Mouse (Mus musculus) right cerebral cortex, postnatal 14 days (tissue): ENCODE data around the gene Nek7.

Source experiments
- DNase-seq: peaks from one replicate; pipeline ENCODE4 v3.0.0; 2022

Nek7 gene

DNA sequence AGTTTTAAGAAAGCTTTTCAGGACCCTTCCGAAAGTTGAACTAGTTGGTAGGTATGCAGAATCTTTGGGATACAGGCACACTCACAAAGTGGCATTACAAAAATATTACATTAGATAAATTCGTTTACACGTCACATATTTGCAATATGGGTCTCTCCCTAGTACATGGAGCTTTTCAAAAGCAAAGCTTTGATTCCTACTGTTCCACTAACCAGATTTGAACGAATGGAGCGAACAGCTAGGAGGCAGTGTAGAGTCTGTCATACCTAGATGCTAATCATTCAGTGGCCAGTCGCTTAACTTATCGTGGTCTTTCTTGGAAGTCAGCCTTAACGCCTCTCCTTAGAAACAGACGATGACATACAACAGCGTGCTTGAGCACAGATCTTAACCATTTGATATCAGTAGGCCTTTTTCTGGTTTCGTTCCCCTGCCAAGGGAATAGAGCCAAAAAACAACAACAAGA lies at the start of gene Nek7:
Gene Nek7 (minus strand): TSS at position 146 of the 466 bp plus-strand sequence.
- no peak for DNase-seq

- no peak for DNase-seq
Measured at GRCm38 (mm10) chr1:138662342-138662741, 42.4 kb upstream of the Nek7 start.

- no peak for DNase-seq
Measured at GRCm38 (mm10) chr1:138654212-138654611, 34.3 kb upstream of the Nek7 start.

DNA sequence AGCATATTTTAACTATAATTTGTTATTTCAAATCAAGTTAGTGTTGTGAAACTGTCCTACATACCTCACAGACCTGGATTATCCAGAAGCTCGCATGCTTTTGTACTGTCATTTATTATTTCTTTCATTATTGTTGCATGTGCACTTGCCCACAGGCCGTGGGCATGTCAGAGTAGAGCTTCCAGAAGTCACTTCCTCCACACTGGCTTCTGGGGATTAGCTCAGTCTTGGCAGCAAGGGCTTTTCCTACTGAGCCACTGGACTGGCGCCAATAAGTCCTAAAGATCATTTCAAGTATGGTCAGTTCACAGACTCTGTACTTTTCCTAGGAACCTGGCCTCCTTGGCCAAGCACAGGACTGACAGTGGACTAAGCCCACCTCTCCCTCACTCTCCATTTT lies 25.1 kb upstream of the Nek7 start:
- no peak for DNase-seq

DNA sequence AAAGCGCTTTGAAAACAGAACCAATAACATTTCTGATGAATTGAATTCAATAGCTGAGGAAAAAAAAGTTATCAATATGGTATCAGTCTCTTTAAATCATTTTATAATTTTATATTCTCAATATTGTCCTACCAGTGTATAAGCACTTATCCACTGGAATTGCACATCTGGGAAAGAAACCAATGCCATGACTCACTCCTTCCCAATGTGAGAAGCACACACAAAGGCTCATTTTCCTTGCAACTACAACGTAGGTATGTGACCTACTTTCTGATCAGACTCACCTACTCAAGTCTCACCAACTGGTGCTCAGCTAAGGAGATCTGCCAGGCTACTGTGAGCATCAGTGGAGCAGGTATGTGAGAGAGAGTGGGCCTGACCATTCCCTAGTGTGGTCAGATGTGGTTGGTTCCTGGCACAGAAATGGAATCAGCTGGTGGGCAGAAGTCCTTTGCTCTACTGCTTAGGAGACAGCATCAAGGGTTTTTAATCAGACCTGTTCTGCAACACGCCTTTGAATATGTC lies 23.4 kb upstream of the Nek7 start:
- DNase-seq, result no peak

DNA sequence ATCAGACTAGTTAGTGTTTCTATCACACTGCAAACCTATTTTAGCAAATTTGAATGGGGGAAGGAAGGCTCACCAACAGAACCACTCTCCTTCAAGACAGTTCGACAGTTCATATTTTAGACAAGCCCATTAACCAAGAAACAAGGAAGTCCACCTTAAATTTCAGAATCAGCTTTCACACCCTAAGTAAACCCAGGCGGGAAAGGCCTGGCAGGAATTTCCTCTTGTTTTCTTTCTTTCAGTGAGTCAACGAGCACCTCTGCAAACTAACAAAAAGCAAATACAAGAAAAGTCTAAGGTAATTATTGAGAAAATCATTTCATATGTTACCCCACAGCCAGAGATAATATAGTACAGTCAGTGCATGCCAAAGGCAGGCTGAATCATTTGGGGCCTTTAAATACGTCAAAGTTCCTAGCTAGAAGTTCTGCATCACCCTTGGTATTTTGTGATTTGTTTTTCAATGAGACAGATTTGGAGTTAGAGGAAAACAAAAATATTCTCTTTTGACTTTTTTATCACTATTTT lies 21.1 kb upstream of the Nek7 start:
- DNase-seq, result no peak

- no peak for DNase-seq
Measured at GRCm38 (mm10) chr1:138637850-138638249, 17.9 kb upstream of the Nek7 start.

DNA sequence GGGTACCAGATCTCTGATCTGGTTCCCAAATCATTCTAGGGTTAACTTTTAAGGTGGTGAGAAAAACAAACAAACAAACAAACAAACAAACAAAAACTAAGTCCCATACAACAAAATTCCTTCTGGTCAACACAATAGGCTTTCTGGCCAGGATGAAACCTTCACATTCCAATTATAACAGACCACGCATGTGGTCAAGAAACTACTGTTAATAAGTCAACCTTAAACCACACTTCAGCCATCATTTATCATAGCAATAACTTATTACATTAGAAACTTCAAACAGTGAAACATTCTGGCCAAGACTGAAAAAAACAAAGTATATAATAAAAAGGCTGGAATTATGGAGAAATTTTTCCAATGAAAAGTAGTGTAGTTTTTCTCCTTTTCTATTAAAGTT lies 14.6 kb upstream of the Nek7 start:
- no peak for DNase-seq

- DNase-seq, result no peak
Measured at GRCm38 (mm10) chr1:138628919-138629318, 9.0 kb upstream of the Nek7 start.

DNA sequence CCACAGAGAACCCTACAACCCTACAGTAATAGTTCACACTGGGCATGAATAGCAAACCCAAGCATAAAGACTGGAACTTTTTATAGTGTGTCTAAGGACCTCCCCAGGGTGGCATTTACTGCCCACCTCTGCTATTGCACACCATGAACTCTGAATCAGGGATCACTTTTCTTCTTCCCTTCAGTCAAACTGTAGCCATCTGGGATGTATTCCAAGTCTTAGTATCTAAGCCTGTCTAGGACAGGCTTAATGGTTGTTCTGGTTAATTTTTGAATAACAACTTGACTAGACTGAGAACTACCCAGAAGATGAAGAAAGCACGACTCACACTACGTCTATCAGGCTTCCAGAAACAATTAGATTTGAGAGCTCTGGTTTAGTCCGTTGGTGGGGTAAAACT lies 8.5 kb upstream of the Nek7 start:
- no peak for DNase-seq

GRCm38 (mm10) chr1:138627804-138628203 lies 7.9 kb upstream of the Nek7 start:
- no peak for DNase-seq

- no peak for DNase-seq
Measured at GRCm38 (mm10) chr1:138626288-138626687, 6.3 kb upstream of the Nek7 start.

GRCm38 (mm10) chr1:138623870-138624269 lies 3.9 kb upstream of the Nek7 start:
- no peak for DNase-seq

DNA sequence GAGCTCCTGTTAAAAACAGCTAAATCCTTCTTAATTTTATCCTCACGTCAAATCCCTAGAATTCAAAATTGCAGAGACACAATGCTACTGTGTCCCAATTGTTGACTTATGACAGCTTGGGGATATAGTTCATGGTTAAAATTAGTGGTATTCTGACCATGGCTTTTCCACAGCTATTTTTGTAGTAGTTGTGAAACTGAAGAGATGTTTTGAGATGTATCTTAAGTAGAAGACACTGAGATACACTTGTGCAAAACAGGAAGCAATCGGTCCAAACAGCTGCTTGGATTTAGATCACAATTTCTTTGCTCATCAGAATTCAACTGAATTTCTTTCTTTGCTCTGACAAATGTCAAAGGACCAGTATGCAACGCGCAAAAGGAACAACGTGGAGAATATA lies 2.9 kb upstream of the Nek7 start:
- no peak for DNase-seq

- DNase-seq, result no peak
Measured at GRCm38 (mm10) chr1:138622431-138622830, 2.5 kb upstream of the Nek7 start.

- DNase-seq, result peak; percentile 99
Measured at GRCm38 (mm10) chr1:138619114-138619971, 598 bp downstream of the Nek7 start.

DNA sequence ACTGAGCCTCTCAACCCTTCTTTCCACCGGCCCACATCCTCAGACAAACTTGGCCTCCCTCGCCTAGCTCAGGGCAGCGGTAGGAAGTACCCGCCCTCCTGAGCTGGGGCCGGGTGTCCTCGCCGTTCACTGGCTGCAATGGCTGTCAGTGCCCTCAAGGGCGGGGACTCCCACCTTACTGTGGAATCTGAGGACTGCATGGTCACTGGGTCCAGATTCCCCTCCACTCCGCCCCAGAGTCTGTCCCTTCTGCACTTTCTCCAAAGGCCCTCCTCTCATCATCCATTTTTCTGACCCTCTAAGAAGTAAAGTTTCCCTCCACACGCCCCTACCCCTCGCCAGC lies 2.0 kb downstream of the Nek7 start:
- peak; percentile 74 for DNase-seq

GRCm38 (mm10) chr1:138617279-138618011 lies 2.5 kb downstream of the Nek7 start:
- DNase-seq, result no peak

- no peak for DNase-seq
Measured at GRCm38 (mm10) chr1:138615388-138615787, 4.6 kb downstream of the Nek7 start.

GRCm38 (mm10) chr1:138614552-138615287 lies 5.2 kb downstream of the Nek7 start:
- no peak for DNase-seq

- no peak for DNase-seq
Measured at GRCm38 (mm10) chr1:138612177-138612576, 7.8 kb downstream of the Nek7 start.

DNA sequence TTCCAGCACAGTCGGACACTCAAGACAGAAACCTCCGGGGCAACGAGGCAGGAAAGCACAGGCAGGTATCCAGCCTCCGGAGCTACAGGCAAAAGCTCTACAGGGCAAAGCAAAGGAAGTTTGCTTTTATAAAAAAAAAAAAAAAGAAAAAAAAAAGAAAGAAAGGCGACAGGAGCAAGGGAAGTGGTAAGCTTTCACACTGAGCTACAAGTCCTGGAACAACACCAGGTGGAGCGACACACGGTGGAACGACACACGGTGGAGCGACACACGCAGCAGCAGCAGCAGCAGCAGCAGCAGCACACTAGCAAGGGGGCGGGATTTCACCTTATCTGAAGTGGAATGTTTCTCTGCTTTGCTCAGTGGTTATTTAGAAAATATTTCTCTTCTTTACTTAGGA lies 10.8 kb downstream of the Nek7 start:
- DNase-seq, result no peak

- DNase-seq, result no peak
Measured at GRCm38 (mm10) chr1:138608336-138608735, 11.6 kb downstream of the Nek7 start.
